Mouse (Mus musculus): Measurements from ENCODE around the gene Th.

The Th gene

DNA sequence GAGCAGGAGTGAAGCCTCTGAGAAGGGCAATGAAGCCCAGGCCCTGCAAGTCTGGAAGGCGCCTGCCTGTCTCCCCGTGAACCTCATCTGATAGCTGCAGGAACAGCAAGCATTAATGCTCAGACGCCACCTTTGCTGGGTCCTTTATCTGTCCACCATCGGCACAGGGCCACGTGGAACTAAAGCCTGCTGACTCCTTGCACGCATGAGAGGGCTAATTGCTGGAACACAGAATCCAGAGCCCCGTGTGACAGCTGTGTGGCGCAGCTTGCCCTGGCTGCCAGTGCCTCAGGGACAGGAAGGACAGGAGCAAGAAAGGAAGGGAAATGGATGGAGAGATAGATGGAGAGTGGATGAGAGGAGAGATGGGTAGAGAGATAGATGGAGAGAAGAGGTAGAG, 14.8 kb downstream of the Th start:
- ChIA-PET POLR2A (no interaction called here), CTCF (interaction anchor here in 2 of 4 experiments (0.5 to 1.5 kb wide), 3 partner anchors 21 to 212 kb away, joined by 3 to 4 read pairs (median 3); no protein-coding TSS in a partner anchor)

DNA sequence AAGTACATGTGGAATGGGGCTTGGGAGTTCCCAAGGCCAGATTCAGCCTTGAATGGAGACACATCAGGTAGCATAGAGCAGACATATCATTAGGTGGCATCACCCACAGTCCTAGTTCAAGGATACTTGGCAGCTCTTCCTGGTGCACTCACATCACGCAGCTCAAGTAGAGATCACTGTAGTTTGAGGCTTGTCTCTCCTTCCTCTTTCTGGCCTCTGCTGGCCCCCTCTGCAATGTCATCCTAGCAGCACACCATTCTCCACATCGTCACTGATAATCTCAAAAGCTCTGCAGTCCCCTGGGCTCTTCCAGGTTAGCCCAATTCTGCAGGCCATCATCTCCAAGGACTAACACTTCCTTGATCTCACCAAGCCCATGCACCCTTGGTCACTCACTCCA, 19.2 kb downstream of the Th start:
- ChIA-PET CTCF (interaction anchor here in 3 of 4 experiments (0.6 to 4.8 kb wide), 8 partner anchors 8 to 175 kb away, joined by 3 to 21 read pairs (median 4); no protein-coding TSS in a partner anchor), POLR2A (interaction anchor here in 1 of 4 experiments (0.5 to 1.8 kb wide), 2 partner anchors 97 to 1331 kb away, joined by 3 to 4 read pairs; no protein-coding TSS in a partner anchor)

DNA sequence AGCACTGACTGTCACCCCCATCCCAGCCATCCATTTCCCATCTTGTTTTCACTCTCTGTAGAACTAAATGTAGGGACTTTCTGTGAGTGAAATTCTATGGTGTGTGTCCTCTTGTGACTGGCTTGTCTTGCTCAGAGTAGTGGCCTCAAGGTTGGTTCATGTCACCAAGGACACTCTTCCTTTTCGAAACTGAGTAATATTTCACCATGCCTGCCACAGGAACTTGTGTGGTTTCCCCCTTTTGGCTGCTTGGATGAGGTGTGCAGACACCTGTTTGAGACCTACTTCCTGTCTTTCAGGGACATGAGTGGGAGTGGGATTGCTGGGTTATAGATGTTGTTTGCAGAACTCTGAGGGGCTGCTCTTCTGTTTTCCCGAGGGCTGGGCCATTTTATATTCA, 20.8 kb downstream of the Th start:
- ChIA-PET CTCF (interaction anchor here in 2 of 4 experiments (0.9 to 4.8 kb wide), 3 partner anchors 9 to 177 kb away, joined by 3 to 21 read pairs (median 4); no protein-coding TSS in a partner anchor), POLR2A (interaction anchor here in 1 of 4 experiments (1.0 kb wide), 1 partner anchor 9 kb away, joined by 3 read pairs; no protein-coding TSS in a partner anchor)

DNA sequence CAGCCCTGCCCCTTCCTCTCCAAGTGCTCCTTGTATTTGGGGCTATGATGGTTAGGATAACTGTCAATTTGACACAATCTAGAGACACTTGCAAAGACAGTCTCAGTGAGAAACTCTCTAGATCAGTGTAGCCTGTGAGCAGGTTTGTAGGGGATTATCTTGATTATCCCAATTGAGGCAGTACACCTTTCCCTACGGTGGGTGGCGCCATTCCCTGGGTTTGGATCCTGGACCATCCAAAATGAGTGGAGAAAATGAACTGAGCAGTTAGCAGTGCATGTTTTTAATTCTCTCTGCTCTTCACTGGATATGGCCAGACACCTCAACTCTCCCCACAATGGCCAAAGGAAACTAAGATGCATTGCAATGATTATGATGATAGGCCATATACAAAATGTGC, 21.3 kb downstream of the Th start:
- ChIA-PET CTCF (interaction anchor here in 2 of 4 experiments (0.9 to 4.8 kb wide), 3 partner anchors 10 to 177 kb away, joined by 3 to 21 read pairs (median 4); no protein-coding TSS in a partner anchor), POLR2A (no interaction called here)

DNA sequence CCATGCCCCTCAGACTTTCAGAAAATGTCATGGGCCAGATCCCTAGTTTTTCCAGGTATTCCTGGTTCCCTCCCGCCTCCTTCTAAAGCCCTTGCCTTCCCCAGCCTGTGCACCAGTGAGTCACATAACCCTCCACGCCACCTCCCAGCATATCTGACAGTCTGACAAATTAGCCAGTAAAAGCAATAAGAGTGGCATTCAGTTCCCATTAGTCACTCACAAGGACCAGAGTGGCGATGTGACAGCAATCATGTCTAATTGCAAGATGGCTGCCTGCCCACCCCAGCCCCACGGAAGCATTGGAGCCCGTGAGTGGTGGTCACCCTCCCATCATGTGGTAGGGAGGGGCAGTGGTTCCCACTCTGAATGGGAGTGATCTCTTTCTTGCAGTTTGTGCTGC, 25.3 kb downstream of the Th start:
- ChIA-PET CTCF (no interaction called here), POLR2A (interaction anchor here in 1 of 4 experiments (1.2 kb wide), 1 partner anchor 14 kb away, joined by 3 read pairs; no protein-coding TSS in a partner anchor)

- CTCF ChIA-PET: interaction anchor here in 1 of 4 experiments (1.3 to 1.6 kb wide), 2 partner anchors 9 to 15 kb away, joined by 3 to 4 read pairs; no protein-coding TSS in a partner anchor
- POLR2A ChIA-PET: no interaction called here
Observed at GRCm38 (mm10) chr7:142904331-142904730, 26.6 kb downstream of the Th start.

DNA sequence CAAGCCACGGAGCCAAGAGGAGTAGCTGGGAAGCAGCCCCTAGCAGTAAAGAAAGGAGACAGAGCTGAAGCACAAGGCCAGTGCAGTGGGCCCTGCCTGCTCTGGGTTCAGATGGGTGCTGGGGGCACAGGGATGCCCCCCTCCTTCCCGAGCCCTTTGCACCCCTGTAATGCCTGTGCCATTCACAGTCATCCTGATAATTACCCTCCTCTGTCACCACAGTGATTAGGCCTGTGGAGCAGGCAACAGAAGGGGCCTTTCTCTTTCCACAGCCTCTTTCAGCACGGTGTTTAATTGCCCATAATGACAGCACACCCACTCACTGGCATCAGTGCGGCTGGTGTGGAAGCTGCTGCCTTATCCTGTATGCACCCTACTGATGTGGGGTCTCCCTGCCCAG, 28.0 kb downstream of the Th start:
- POLR2A ChIA-PET: no interaction called here
- CTCF ChIA-PET: interaction anchor here in 3 of 4 experiments (0.6 to 1.9 kb wide), 5 partner anchors 8 to 1154 kb away, joined by 3 to 6 read pairs (median 4); no protein-coding TSS in a partner anchor

DNA sequence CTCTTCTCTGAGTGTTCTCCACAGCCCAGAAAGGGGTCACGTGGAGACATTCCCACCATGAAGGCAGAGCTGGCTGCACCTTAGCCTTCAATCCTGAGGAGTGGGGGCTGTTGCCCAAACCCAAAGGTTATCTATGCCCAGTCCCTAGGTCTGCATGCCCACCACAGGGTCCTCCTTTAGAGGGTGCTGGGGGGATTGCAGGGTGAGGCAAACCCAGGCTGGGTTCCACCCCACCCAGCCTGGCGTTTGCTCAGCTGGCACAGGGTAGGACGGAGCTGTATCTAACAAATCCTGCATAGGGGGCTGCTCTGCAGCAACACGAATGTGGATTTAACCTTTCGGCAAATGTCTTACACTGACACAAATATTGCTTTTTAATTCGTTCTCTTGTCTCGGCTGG, 29.2 kb downstream of the Th start:
- ChIA-PET CTCF (interaction anchor here in 3 of 4 experiments (1.3 to 3.1 kb wide), 6 partner anchors 17 to 185 kb away, joined by 3 to 16 read pairs (median 6); no protein-coding TSS in a partner anchor), POLR2A (interaction anchor here in 3 of 4 experiments (0.6 to 1.3 kb wide), 5 partner anchors 9 to 351 kb away, joined by 3 to 5 read pairs (median 4); partner anchors contain the start of gene Cd81 (in 2 of the 3))

DNA sequence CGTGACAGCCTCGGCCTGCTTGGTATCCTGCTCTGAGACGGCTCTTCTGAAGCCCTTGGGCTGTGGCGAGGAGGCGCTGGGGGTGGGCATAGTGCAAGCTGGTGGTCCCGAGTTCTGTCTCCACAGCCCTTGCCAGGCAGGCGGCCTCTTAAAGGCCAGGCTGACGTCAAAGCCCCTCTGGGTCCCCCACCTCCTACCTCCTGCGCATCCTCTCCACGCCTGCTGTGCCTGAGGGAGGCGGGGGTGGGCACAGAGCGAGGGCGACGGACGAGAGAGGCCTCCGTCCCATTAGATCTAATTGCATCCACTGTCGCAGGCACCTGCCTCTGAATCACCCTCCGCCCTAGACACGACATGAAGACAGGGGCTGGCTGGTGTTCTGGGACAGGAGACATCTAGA, 31.1 kb downstream of the Th start:
- ChIA-PET POLR2A (no interaction called here), CTCF (interaction anchor here in 2 of 4 experiments (0.5 to 3.1 kb wide), 4 partner anchors 20 to 281 kb away, joined by 3 to 16 read pairs (median 6); no protein-coding TSS in a partner anchor)

DNA sequence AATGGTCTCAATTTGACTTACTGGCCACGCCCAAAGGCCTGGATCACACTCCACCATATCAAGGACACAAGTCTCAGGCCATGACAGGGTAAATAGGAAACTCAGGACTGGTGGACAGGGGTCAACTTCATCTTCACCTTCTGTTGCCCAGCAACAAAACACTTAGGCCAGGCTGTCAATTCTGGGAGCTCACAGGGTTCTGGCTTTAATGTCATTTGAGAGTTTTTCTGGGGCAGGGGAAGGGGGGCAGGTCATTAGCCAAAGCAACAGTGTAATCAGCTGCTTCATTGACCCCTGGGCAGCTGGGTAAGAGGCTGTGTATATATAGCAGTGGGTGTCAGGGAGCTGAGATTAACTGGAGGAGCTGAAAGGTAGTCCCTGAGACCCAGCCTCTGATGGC, 33.5 kb downstream of the Th start:
- CTCF ChIA-PET: interaction anchor here in 2 of 4 experiments (0.6 to 2.4 kb wide), 4 partner anchors 22 to 608 kb away, joined by 3 to 11 read pairs (median 5); no protein-coding TSS in a partner anchor
- POLR2A ChIA-PET: interaction anchor here in 1 of 4 experiments (1.2 kb wide), 1 partner anchor 227 kb away, joined by 3 read pairs; no protein-coding TSS in a partner anchor

GRCm38 (mm10) chr7:142895901-142896665, 34.8 kb downstream of the Th start:
- ChIA-PET CTCF (interaction anchor here (0.5 to 4.7 kb wide), 14 partner anchors 11 to 1313 kb away, joined by 3 to 61 read pairs (median 10); partner anchors contain the start of gene Trpm5 (in 1 of the 4)), POLR2A (interaction anchor here in 3 of 4 experiments (0.6 to 1.8 kb wide), 5 partner anchors 23 to 199 kb away, joined by 3 to 6 read pairs (median 3); partner anchors contain the start of gene Trpm5 (in 1 of the 3))

DNA sequence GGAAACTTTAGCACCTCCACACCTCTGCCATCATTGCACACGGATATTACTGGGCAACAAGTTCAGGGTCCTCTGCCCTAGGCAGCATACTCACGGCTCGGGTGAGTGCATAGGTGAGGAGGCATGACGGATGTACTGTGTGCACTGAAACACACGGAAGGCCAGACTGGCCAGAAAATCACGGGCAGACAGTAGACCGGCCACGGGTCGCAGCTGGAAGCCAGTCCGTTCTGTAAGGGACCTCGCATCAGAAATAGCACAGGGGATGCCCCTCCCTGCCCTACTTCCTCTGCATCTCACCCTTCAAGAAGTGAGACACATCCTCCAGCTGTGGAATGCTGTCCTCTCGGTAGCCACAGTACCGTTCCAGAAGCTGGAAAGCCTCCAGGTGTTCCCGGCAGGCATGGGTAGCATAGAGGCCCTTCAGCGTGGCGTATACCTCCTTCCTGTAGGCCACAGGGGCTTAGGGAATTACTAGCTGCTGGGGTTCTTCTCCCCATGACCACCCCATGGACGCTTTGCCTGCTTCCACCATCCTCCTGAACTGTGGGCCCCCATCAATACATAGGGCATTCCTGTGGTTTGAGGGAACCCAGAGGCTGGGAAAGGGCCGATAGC, 35.6 kb downstream of the Th start:
- ChIA-PET CTCF (interaction anchor here (0.6 to 4.7 kb wide), 66 partner anchors 7 to 1314 kb away, joined by 3 to 61 read pairs (median 4); partner anchors contain the start of genes Trpm5 (in 2 of the 4), Kcnq1 (in 1 of the 4) and Tspan32 (in 1 of the 4)), POLR2A (interaction anchor here in 3 of 4 experiments (0.7 to 1.8 kb wide), 11 partner anchors 23 to 199 kb away, joined by 3 to 13 read pairs (median 5); partner anchors contain the start of genes Cd81 (in 1 of the 3) and Trpm5 (in 1 of the 3))

DNA sequence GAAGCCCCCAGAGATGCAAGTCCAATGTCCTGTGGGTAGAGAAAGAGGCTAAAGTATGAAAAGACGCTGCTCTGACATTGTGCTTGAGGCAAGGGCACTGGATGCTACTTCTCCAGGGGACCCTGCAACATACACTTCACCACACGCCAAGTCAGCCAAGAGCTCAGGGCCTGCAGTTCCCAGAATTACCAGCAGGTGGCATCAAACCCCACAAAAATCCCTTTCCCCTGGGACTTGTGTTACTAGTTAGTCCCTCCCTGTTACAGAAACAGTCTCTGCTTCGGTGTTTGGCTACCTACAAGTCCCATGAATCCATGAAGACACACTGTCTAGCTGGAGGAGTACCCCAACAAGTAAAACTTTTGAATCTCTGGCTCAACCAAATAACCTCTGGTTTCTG, 36.3 kb downstream of the Th start:
- CTCF ChIA-PET: interaction anchor here (0.6 to 4.7 kb wide), 83 partner anchors 8 to 1643 kb away, joined by 3 to 61 read pairs (median 4); partner anchors contain the start of genes Trpm5 (in 3 of the 4), Kcnq1 (in 1 of the 4), Tspan32 (in 1 of the 4) and Tssc4 (in 1 of the 4)

DNA sequence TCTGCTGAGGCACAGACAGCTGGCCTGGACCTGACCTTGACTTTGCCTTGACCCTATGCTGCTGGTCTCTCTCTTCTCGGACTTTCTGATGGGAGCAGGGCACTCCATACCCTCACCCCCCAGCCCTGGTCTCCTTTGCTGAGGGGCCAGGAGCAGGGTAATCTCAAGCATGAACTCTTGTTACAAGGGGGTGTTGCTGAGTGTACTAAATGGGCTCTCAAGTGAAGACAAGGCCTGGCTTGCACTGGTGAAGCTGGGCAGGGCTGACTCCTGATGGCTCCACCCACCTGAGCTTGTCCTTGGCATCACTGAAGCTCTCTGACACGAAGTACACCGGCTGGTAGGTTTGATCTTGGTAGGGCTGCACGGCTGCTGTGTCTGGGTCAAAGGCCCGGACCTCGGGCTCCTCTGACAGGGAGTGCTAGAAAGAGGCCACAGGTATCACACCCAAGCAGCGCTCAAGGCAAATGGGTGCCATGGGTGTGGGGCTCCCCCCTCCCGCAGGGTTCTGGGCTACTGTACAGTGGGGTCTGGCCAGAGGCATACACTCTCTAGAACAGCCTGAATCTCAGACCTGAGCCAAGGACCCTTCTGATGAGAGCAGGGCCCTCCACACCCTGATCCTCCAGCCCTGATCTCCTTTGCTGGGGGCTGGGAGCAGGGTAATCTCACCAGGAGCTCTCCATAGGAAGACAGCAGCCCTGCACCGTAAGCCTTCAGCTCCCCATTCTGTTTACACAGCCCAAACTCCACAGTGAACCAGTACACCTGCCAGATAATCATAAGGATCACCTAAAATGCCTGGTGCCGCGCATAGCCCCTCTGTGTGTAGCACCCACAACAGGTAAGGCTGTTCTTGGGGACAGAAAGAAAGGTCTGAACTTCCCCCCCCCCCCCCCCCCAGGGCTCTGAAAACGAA, 36.9 kb downstream of the Th start:
- CTCF ChIA-PET: interaction anchor here (0.6 to 4.7 kb wide), 79 partner anchors 10 to 1643 kb away, joined by 3 to 61 read pairs (median 4); partner anchors contain the start of genes Trpm5 (in 3 of the 4), Tspan32 (in 1 of the 4) and Tssc4 (in 1 of the 4)

More for the DNA sequence above, 36.3 kb downstream of the Th start:
- POLR2A ChIA-PET: interaction anchor here in 3 of 4 experiments (0.5 to 1.8 kb wide), 18 partner anchors 23 to 791 kb away, joined by 3 to 13 read pairs (median 4); partner anchors contain the start of genes Cd81 (in 1 of the 3) and Tnfrsf23 (in 1 of the 3)

GRCm38 (mm10) chr7:142893296-142893695, 37.6 kb downstream of the Th start:
- ChIA-PET POLR2A (interaction anchor here in 1 of 4 experiments (0.7 kb wide), 1 partner anchor 8 kb away, joined by 4 read pairs; no protein-coding TSS in a partner anchor), CTCF (interaction anchor here (0.6 to 4.7 kb wide), 12 partner anchors 25 to 359 kb away, joined by 3 to 61 read pairs (median 11); no protein-coding TSS in a partner anchor)

More for the DNA sequence above, 36.9 kb downstream of the Th start:
- POLR2A ChIA-PET: interaction anchor here in 3 of 4 experiments (0.5 to 1.5 kb wide), 17 partner anchors 8 to 792 kb away, joined by 3 to 13 read pairs (median 4); partner anchors contain the start of genes Cd81 (in 1 of the 3) and Tnfrsf23 (in 1 of the 3)

- ChIA-PET POLR2A (interaction anchor here in 1 of 4 experiments (0.5 kb wide), 1 partner anchor 86 kb away, joined by 4 read pairs; no protein-coding TSS in a partner anchor), CTCF (no interaction called here)
Observed at GRCm38 (mm10) chr7:142869419-142870163, 61.3 kb downstream of the Th start.

Measured in embryonic stem cell, embryonic (primary cell).